Mouse (Mus musculus) embryonic facial prominence, embryonic 14.5 days (tissue): Measurements from ENCODE around the gene Steap3. TPM values are rescaled to one million over a fixed set of nuclear protein-coding genes. Genes with fewer than 3 reads are reported as not detected.

Experiments used
- ATAC-seq: fragments of 200-750 bp; cut with Nextera tagmentation; 2 replicates; pipeline ENCODE4 v1.8.0; 2017; ENCODE audit warnings: low read depth, moderate number of reproducible peaks, moderate TSS enrichment
- DNase-seq: peaks from one replicate; pipeline ENCODE4 v3.0.0-alpha.2; 2015; ENCODE audit warnings: low spot score
- H3K27ac ChIP-seq: fragments of 300-500 bp; sonication (generic); replicated peaks from 2 replicates; pipeline ENCODE4 v1.5.1; 2014; ENCODE audit warnings: low read depth, mild to moderate bottlenecking, low read length, moderate library complexity
- H3K27me3 ChIP-seq: fragments of 300-500 bp; sonication (generic); replicated peaks from 2 replicates; pipeline ENCODE4 v1.6.1; 2014; ENCODE audit warnings: low read length; ENCODE audit not compliant: control insufficient read depth, insufficient read depth
- H3K36me3 ChIP-seq: fragments of 300-500 bp; sonication (generic); 2 replicates; pipeline ENCODE4 v1.6.1; 2014; ENCODE audit warnings: low read length, mixed read lengths; ENCODE audit not compliant: control insufficient read depth, insufficient read depth
- H3K4me1 ChIP-seq: fragments of 300-500 bp; sonication (generic); 2 replicates; pipeline ENCODE4 v1.6.1; 2014; ENCODE audit warnings: antibody characterized with exemption, low read length; ENCODE audit not compliant: control insufficient read depth, insufficient read depth
- H3K4me2 ChIP-seq: fragments of 300-500 bp; sonication (generic); 2 replicates; pipeline ENCODE4 v1.6.1; 2014; ENCODE audit warnings: low read depth, mild to moderate bottlenecking, low read length, moderate library complexity, mixed read lengths
- H3K4me3 ChIP-seq: fragments of 300-500 bp; sonication (generic); 2 replicates; pipeline ENCODE4 v1.5.1; 2014; ENCODE audit warnings: low read depth, mild to moderate bottlenecking, low read length
- H3K9ac ChIP-seq: fragments of 300-500 bp; sonication (generic); 2 replicates; pipeline ENCODE4 v1.6.1; 2014; ENCODE audit warnings: low read depth, mild to moderate bottlenecking, low read length, moderate library complexity, mixed read lengths
- H3K9me3 ChIP-seq: fragments of 300-500 bp; sonication (generic); 2 replicates; pipeline ENCODE4 v1.6.1; 2016; ENCODE audit warnings: low read length; ENCODE audit not compliant: control insufficient read depth
- WGBS: fragments of 180-500 bp; shearing (Covaris S2); extraction: QIAGEN DNeasy Blood & Tissue Kit; methylation state at CpG from one replicate; pipeline ENCODE4 v1.1.7; 2014; 5-methylcytosine and 5-hydroxymethylcytosine counted together
- polyA plus RNA-seq: library from polyadenylated mRNA; unstranded; fragments of >200 nt; fragmentation: Nextera tagmentation; extraction: Ambion mirVana; gene quantifications from 2 replicates; pipeline ENCODE4 v1.2.1, GENCODE M21; 2014

Gene Steap3
- polyA plus RNA-seq, 1 experiment from 2014 or later = 12.9 TPM

DNA sequence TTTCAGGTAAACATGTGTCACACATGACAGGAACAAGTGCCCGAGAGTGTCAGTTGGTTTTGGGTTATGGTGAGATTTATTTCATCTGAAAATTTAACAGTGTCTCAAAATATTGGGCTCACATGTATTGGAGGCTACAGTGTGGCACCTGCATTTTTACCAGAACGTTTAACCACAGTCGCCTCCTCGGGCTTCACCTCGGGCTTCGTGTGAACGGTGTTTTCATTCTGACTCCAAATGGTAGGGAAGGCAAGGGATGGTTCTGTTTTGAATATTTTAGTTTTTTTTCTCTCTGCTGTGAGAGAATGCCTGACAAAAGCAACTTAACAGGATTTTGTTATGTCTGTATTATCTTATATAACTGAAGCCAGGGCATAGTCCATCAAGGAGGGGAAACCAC lies 103.8 kb downstream of the Steap3 start:
- H3K36me3 ChIP-seq = no peaks in the 10 kb centered on the region
- 85% methylated on average over 7 of the region's 7 CpGs for WGBS
- H3K4me3 ChIP-seq = no peak overlapping the region

DNA sequence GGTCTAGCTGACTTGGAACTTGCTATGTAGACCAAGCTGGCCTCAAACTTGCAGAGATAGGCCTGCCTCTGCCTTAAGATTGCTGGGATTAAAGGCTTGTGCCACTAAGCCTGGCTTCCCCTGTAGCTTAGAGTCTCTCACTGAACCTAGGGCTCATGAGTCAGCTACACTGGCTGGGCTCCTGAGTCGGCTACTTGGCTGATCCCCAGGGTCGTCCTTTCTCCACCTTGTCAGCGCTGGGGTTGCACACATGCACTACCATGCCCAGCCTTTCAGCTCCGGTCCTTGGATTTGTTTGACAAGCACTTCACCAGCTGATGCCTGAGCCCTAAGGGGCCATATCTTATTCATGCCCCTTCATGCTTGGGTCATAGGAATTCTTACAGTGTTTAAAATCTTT lies 104.5 kb downstream of the Steap3 start:
- no peaks in the 10 kb centered on the region for H3K4me1 ChIP-seq
- H3K36me3 ChIP-seq = no peaks in the 10 kb centered on the region; the same call in 1 of the 2 replicates
- H3K9me3 ChIP-seq = no peaks in the 10 kb centered on the region
- DNase-seq (no peak), ATAC-seq (no peak)
- no peak overlapping the region for H3K4me3 ChIP-seq
- no peak overlapping the region for H3K27ac ChIP-seq
- no peaks in the 10 kb centered on the region for H3K27me3 ChIP-seq
- WGBS = 53% methylated on average over 4 of the region's 4 CpGs
- no peak overlapping the region for H3K9ac ChIP-seq
- no peak overlapping the region for H3K4me2 ChIP-seq

More for the DNA sequence above, 103.8 kb downstream of the Steap3 start:
- Histone ChIP-seq H3K27ac (no peak overlapping the region), H3K4me1 (no peaks in the 10 kb centered on the region), H3K4me2 (no peak overlapping the region), H3K9me3 (no peaks in the 10 kb centered on the region), H3K9ac (no peak overlapping the region), H3K27me3 (no peaks in the 10 kb centered on the region)
- ATAC-seq = no peak
- DNase-seq = no peak

DNA sequence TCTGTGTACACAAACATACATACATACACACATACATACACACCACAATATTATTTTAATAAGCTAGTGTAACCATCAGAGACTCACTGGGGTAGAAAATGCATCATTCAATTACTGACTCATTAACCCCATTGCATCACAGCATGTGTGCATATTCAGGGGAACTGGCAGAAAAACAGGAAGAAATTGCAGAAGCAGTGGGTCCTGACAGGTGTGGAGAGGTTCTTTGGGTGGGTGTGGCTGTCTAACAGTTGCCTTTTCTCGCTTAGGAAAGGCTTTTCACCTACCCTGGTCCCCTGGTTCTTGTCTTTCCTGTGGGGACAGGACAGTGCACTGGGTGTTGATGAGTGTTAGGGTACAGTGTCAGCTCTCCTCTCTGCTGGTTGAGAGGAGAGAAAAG lies 109.9 kb downstream of the Steap3 start:
- no peak overlapping the region for H3K9ac ChIP-seq
- 81% methylated on average over 1 of the region's 1 CpGs for WGBS
- no peaks in the 10 kb centered on the region for H3K27me3 ChIP-seq
- no peak overlapping the region for H3K4me2 ChIP-seq
- ATAC-seq (no peak), DNase-seq (no peak)
- H3K4me3 ChIP-seq = no peak overlapping the region
- peaks cover 4% of the 10 kb centered on the region; the same call in 1 of the 2 replicates for H3K4me1 ChIP-seq
- H3K36me3 ChIP-seq = no peaks in the 10 kb centered on the region; the same call in 1 of the 2 replicates
- no peaks in the 10 kb centered on the region for H3K9me3 ChIP-seq
- H3K27ac ChIP-seq = no peak overlapping the region

DNA sequence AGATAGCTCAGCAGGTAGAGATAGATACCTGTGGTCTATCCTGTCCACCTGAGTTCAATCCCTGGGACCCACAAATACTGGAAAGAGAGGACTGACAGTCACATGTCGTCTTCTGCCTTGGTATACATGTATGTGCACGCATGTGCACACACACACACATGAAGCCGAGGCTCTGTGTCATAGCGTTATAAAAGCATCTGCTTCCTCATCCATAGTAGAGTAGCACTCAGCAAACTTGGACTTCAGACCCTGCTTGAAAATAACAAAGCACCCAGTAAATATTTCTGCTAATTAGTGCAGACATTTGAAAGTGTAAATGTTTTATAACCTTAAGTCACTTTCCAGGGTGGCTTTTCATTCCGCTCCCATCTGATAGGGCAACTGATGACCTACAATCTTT lies 111.0 kb downstream of the Steap3 start:
- Histone ChIP-seq H3K4me1 (peaks cover 4% of the 10 kb centered on the region; the same call in 1 of the 2 replicates), H3K36me3 (no peaks in the 10 kb centered on the region; the same call in 1 of the 2 replicates), H3K27me3 (no peaks in the 10 kb centered on the region), H3K4me2 (no peak overlapping the region), H3K27ac (no peak overlapping the region), H3K9ac (no peak overlapping the region), H3K9me3 (no peaks in the 10 kb centered on the region), H3K4me3 (no peak overlapping the region)
- DNase-seq (no peak), ATAC-seq (no peak)
- WGBS = 87% methylated on average over 5 of the region's 5 CpGs

GRCm38 (mm10) chr1:120158474-120159127 lies 113.9 kb downstream of the Steap3 start:
- no peaks in the 10 kb centered on the region; the same call in 1 of the 2 replicates for H3K36me3 ChIP-seq
- peaks cover 4% of the 10 kb centered on the region; the same call in 1 of the 2 replicates for H3K4me1 ChIP-seq
- no peaks in the 10 kb centered on the region for H3K9me3 ChIP-seq
- H3K9ac ChIP-seq = no peak overlapping the region
- H3K4me2 ChIP-seq = no peak overlapping the region
- no peak for ATAC-seq
- H3K27ac ChIP-seq = no peak overlapping the region
- 80% methylated on average over 9 of the region's 9 CpGs for WGBS
- no peaks in the 10 kb centered on the region for H3K27me3 ChIP-seq
- DNase-seq = no peak
- no peak overlapping the region for H3K4me3 ChIP-seq

DNA sequence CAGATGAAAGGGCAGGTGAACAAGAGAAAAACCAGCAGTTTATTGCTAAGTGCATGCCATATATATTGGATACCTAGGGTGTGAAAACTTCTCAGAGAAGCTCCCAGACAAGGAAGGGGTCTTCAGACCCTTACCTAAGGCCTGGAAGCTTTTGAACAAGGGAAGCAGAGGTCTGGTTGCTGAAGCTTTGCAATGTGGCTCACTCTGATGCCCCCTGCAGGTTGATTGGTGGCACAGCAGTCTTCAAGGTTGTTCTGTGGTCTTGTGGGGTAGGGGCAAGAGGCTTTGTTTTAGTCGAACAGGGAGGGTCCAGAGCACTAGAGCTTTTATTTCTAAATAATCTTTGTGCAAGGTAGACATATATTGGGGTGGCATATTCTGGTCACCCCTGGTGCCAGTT lies 117.2 kb downstream of the Steap3 start:
- H3K9me3 ChIP-seq = no peaks in the 10 kb centered on the region
- H3K4me3 ChIP-seq = no peak overlapping the region
- no peak overlapping the region for H3K4me2 ChIP-seq
- no peaks in the 10 kb centered on the region for H3K27me3 ChIP-seq
- no peak overlapping the region for H3K9ac ChIP-seq
- H3K27ac ChIP-seq = no peak overlapping the region
- ATAC-seq (no peak), DNase-seq (peak; percentile 22)
- peaks cover 4% of the 10 kb centered on the region; the same call in 1 of the 2 replicates for H3K4me1 ChIP-seq
- no peaks in the 10 kb centered on the region for H3K36me3 ChIP-seq
- WGBS = 15% methylated on average over 1 of the region's 1 CpGs

DNA sequence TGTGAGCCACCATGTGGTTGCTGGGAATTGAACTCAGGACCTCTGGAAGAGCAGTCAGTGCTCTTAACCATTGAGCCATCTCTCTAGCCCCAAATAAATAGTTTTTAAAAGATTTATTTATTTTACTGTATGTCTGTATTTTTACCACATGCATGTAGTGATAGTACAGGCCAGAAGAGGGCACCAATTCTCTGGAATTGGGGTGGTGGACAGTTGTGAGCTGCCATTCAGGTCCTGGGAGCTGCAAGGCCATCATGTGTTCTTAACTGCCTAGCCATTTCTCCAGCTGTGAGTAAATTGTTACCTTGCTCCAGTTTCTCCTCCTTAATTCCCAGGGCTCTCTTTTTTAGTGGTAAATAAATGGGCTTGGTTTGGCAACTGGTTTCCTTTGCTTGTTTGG lies 118.3 kb downstream of the Steap3 start:
- DNase-seq (no peak), ATAC-seq (no peak)
- Histone ChIP-seq H3K4me1 (no peaks in the 10 kb centered on the region), H3K9ac (no peak overlapping the region), H3K9me3 (no peaks in the 10 kb centered on the region), H3K27ac (no peak overlapping the region), H3K36me3 (no peaks in the 10 kb centered on the region), H3K4me2 (no peak overlapping the region), H3K27me3 (no peaks in the 10 kb centered on the region), H3K4me3 (no peak overlapping the region)

DNA sequence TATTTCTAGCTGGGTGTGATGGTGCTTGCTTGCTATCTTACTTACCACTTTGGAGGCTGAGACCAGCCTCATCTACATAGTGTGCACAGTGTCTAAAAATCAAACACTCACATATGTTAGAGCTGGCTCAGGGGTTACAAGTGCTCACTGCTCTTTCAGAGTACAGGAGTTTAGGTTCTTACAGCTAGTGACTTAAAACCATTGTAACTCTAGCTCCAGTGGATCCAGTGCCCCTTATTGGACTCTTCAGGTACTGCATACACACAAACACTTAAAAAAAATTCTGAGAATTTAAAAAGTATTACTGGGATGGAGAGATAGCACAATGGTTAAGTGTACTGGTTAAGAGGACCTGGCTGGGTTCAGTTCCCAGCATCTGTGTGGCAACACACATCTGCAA lies 125.5 kb downstream of the Steap3 start:
- DNase-seq (no peak), ATAC-seq (0 out of 2 replicates have a peak, but pooled peaks have one; percentile 30)
- H3K4me3 ChIP-seq = no peak overlapping the region
- H3K27me3 ChIP-seq = no peaks in the 10 kb centered on the region
- H3K9ac ChIP-seq = no peak overlapping the region
- no peaks in the 10 kb centered on the region for H3K4me1 ChIP-seq
- H3K36me3 ChIP-seq = no peaks in the 10 kb centered on the region
- H3K4me2 ChIP-seq = no peak overlapping the region
- no peaks in the 10 kb centered on the region for H3K9me3 ChIP-seq
- no peak overlapping the region for H3K27ac ChIP-seq

GRCm38 (mm10) chr1:120145527-120146216 lies 126.8 kb downstream of the Steap3 start:
- Histone ChIP-seq H3K4me3 (no peak overlapping the region), H3K36me3 (no peaks in the 10 kb centered on the region), H3K4me2 (no peak overlapping the region), H3K27ac (no peak overlapping the region), H3K4me1 (no peaks in the 10 kb centered on the region), H3K9ac (no peak overlapping the region), H3K9me3 (no peaks in the 10 kb centered on the region), H3K27me3 (no peaks in the 10 kb centered on the region)
- 86% methylated on average over 8 of the region's 8 CpGs for WGBS
- ATAC-seq (no peak), DNase-seq (no peak)
